Mouse (Mus musculus): Measurements from ENCODE around the gene Cped1. TPM values are rescaled to one million over a fixed set of nuclear protein-coding genes. Genes with fewer than 3 reads are reported as not detected.

The Cped1 gene
- total RNA-seq, 1 experiment from 2014 or later: 1.0 TPM

- ATAC-seq (ENCODE audit: extremely low read depth, insufficient number of reproducible peaks, low FRiP score, poor library complexity, severe bottlenecking): peak; percentile 53; the same call in 1 of the 2 replicates
These were observed 65.8 kb downstream of the Cped1 start for GRCm38 (mm10) chr6:22051526-22051925.

GRCm38 (mm10) chr6:22053014-22053413 is 67.3 kb downstream of the Cped1 start:
- 0 out of 2 replicates have a peak, but pooled peaks have one; percentile 44 for ATAC-seq (ENCODE audit: extremely low read depth, insufficient number of reproducible peaks, low FRiP score, poor library complexity, severe bottlenecking)

- no peak for ATAC-seq (ENCODE audit: extremely low read depth, insufficient number of reproducible peaks, low FRiP score, poor library complexity, severe bottlenecking)
These were observed 78.6 kb downstream of the Cped1 start for GRCm38 (mm10) chr6:22064341-22064740.

GRCm38 (mm10) chr6:22070603-22071322 is 85.0 kb downstream of the Cped1 start:
- ATAC-seq (ENCODE audit: extremely low read depth, insufficient number of reproducible peaks, low FRiP score, poor library complexity, severe bottlenecking): no peak

- ATAC-seq (ENCODE audit: extremely low read depth, insufficient number of reproducible peaks, low FRiP score, poor library complexity, severe bottlenecking): no peak
These were observed 85.7 kb downstream of the Cped1 start for GRCm38 (mm10) chr6:22071323-22071840.

- no peak for ATAC-seq (ENCODE audit: extremely low read depth, insufficient number of reproducible peaks, low FRiP score, poor library complexity, severe bottlenecking)
These were observed 87.0 kb downstream of the Cped1 start for GRCm38 (mm10) chr6:22072737-22073136.

- ATAC-seq (ENCODE audit: extremely low read depth, insufficient number of reproducible peaks, low FRiP score, poor library complexity, severe bottlenecking): no peak
These were observed 88.7 kb downstream of the Cped1 start for GRCm38 (mm10) chr6:22074232-22075083.

GRCm38 (mm10) chr6:22078686-22079264 is 93.1 kb downstream of the Cped1 start:
- ATAC-seq (ENCODE audit: extremely low read depth, insufficient number of reproducible peaks, low FRiP score, poor library complexity, severe bottlenecking): no peak

GRCm38 (mm10) chr6:22086056-22086455 is 100.3 kb downstream of the Cped1 start:
- ATAC-seq (ENCODE audit: extremely low read depth, insufficient number of reproducible peaks, low FRiP score, poor library complexity, severe bottlenecking): no peak

- no peak for ATAC-seq (ENCODE audit: extremely low read depth, insufficient number of reproducible peaks, low FRiP score, poor library complexity, severe bottlenecking)
These were observed 102.8 kb downstream of the Cped1 start for GRCm38 (mm10) chr6:22088346-22089064.

- no peak for ATAC-seq (ENCODE audit: extremely low read depth, insufficient number of reproducible peaks, low FRiP score, poor library complexity, severe bottlenecking)
These were observed 106.1 kb downstream of the Cped1 start for GRCm38 (mm10) chr6:22091773-22092172.

GRCm38 (mm10) chr6:22093792-22094191 is 108.1 kb downstream of the Cped1 start:
- ATAC-seq (ENCODE audit: extremely low read depth, insufficient number of reproducible peaks, low FRiP score, poor library complexity, severe bottlenecking): no peak

- no peak for ATAC-seq (ENCODE audit: extremely low read depth, insufficient number of reproducible peaks, low FRiP score, poor library complexity, severe bottlenecking)
These were observed 112.0 kb downstream of the Cped1 start for GRCm38 (mm10) chr6:22097709-22098108.

- ATAC-seq (ENCODE audit: extremely low read depth, insufficient number of reproducible peaks, low FRiP score, poor library complexity, severe bottlenecking): no peak
These were observed 114.1 kb downstream of the Cped1 start for GRCm38 (mm10) chr6:22099832-22100231.

GRCm38 (mm10) chr6:22101939-22102338 is 116.2 kb downstream of the Cped1 start:
- ATAC-seq (ENCODE audit: extremely low read depth, insufficient number of reproducible peaks, low FRiP score, poor library complexity, severe bottlenecking): no peak

GRCm38 (mm10) chr6:22102752-22103151 is 117.0 kb downstream of the Cped1 start:
- no peak for ATAC-seq (ENCODE audit: extremely low read depth, insufficient number of reproducible peaks, low FRiP score, poor library complexity, severe bottlenecking)

GRCm38 (mm10) chr6:22103713-22104112 is 118.0 kb downstream of the Cped1 start:
- no peak for ATAC-seq (ENCODE audit: extremely low read depth, insufficient number of reproducible peaks, low FRiP score, poor library complexity, severe bottlenecking)

GRCm38 (mm10) chr6:22104211-22104610 is 118.5 kb downstream of the Cped1 start:
- no peak for ATAC-seq (ENCODE audit: extremely low read depth, insufficient number of reproducible peaks, low FRiP score, poor library complexity, severe bottlenecking)

- ATAC-seq (ENCODE audit: extremely low read depth, insufficient number of reproducible peaks, low FRiP score, poor library complexity, severe bottlenecking): no peak
These were observed 128.4 kb downstream of the Cped1 start for GRCm38 (mm10) chr6:22114079-22114478.

Data from neutrophil, adult 5-6 weeks (primary cell).